Comparison of ENCODE assay signal across 20 mouse cellular contexts in the genomic region with DNA sequence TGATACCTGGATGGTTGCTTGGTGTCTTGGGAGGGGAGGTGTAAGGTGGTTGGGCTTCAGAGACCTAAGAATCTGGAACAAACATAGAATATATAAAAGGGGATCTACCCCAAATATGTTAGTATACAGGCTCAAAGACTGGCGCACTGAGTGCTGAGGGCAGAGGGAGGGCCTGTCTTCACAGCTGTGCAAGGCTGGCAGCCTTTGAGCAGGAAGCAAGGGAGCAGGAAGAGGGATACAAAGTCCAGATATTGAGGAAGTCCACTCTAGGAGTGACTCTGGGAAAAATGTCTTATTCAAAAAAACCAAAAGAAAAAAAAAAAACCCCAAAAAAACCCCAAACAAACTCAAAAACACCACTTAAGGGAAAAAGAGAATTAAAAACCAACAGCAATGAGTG. TPM values are rescaled to one million over a fixed set of nuclear protein-coding genes. Genes with fewer than 3 reads are reported as not detected.
A peak's percentile ranks its signal among the peaks of the same experiment; 100 is the strongest.
DNase-seq lines count a peak whose midpoint lies in the region; ATAC-seq and TF ChIP-seq lines count a peak whose summit lies in the region.
"Had no signal": no experiment of that assay in that cellular context is flagged by ENCODE, and none has a peak within 500 bp of the region (broad histone marks: within the 10 kb centered on the region; RNA-seq: fewer than 3 reads in every experiment).

No protein-coding gene starts in this region.

- peaks cover 53% of the 10 kb centered on the region for H3K36me3 ChIP-seq in heart, embryonic 12.5 days
- no peaks in the 10 kb centered on the region for H3K36me3 ChIP-seq in heart, adult 2 months (ENCODE audit: control insufficient read depth, insufficient read depth, low read length)
- H3K36me3 ChIP-seq in intestine, embryonic 15.5 days, result peaks cover 17% of the 10 kb centered on the region
- peaks cover 74% of the 10 kb centered on the region for H3K36me3 ChIP-seq in liver, embryonic 13.5 days

- no peak overlapping the region for H3K4me3 ChIP-seq in heart, embryonic 12.5 days
- H3K4me3 ChIP-seq in heart, adult 2 months, result no peak overlapping the region
- H3K4me3 ChIP-seq in intestine, embryonic 15.5 days (replicated peaks), result no peak overlapping the region
- no peak overlapping the region for H3K4me3 ChIP-seq in liver, embryonic 13.5 days (replicated peaks)
- H3K4me3 ChIP-seq: hindbrain, embryonic 12.5 days; layer of hippocampus, adult 2 months; liver, embryonic 15.5 days; stomach, embryonic 15.5 days had no signal

- no peak overlapping the region for H3K4me2 ChIP-seq in heart, embryonic 12.5 days
- H3K4me2 ChIP-seq in intestine, embryonic 15.5 days (replicated peaks), result no peak overlapping the region
- no peak overlapping the region for H3K4me2 ChIP-seq in liver, embryonic 13.5 days
- H3K4me2 ChIP-seq: hindbrain, embryonic 12.5 days; liver, embryonic 15.5 days; stomach, embryonic 15.5 days had no signal

- intact Hi-C loops in heart, adult 2 months (cut with DNase I), result no loop called here

- H3K27me3 ChIP-seq in heart, embryonic 12.5 days (replicated peaks), result no peaks in the 10 kb centered on the region
- H3K27me3 ChIP-seq in heart, adult 2 months (ENCODE audit: control insufficient read depth, insufficient read depth, low read length), result no peaks in the 10 kb centered on the region
- H3K27me3 ChIP-seq in intestine, embryonic 15.5 days (replicated peaks), result no peaks in the 10 kb centered on the region
- H3K27me3 ChIP-seq in liver, embryonic 13.5 days, result no peaks in the 10 kb centered on the region
- H3K27me3 ChIP-seq: hindbrain, embryonic 12.5 days; liver, embryonic 15.5 days; stomach, embryonic 15.5 days had no signal

- no peak for TF ChIP-seq POLR2A in heart, adult 2 months (IDR thresholded peaks at IDR 0.05; ENCODE audit: insufficient read depth, low read depth, low read length)

- DNase-seq in heart, adult 2 months, result no peak
- peak; percentile 43 for DNase-seq in kidney, postnatal 14 days
- DNase-seq in kidney, postnatal 4 days, result no peak
- no peak for DNase-seq in liver, embryonic 13.5 days
- DNase-seq in left cerebral cortex, adult 8-10 months (ENCODE audit: low spot score in 2 of 2), result no peak
- DNase-seq in testis, postnatal 10 days (ENCODE audit: low spot score), result no peak
- DNase-seq: adrenal gland, postnatal 10 days; cerebellum, adult 18-20 months; cerebellum, postnatal 25 days; gastrocnemius, postnatal 10 days; right cerebral cortex, adult 18-20 months; right cerebral cortex, postnatal 4 days had no signal

- H3K79me2 ChIP-seq in heart, adult 2 months (replicated peaks; ENCODE audit: control insufficient read depth, insufficient read depth, low read length), result 0 out of 2 replicates have a peak, but pooled peaks cover 1% of the 10 kb centered on the region

- no peak overlapping the region for H3K27ac ChIP-seq in heart, embryonic 12.5 days (ENCODE audit: poor library complexity, severe bottlenecking)
- H3K27ac ChIP-seq in heart, adult 2 months, result no peak overlapping the region
- H3K27ac ChIP-seq in intestine, embryonic 15.5 days, result peak overlapping the region; percentile 72; the same call in 1 of the 2 replicates
- H3K27ac ChIP-seq in liver, embryonic 13.5 days, result 0 out of 2 replicates have a peak overlapping the region, but pooled peaks have one; percentile 24
- H3K27ac ChIP-seq: hindbrain, embryonic 12.5 days; layer of hippocampus, adult 2 months; liver, embryonic 15.5 days; macrophage; stomach, embryonic 15.5 days had no signal

- no peaks in the 10 kb centered on the region for H3K9me3 ChIP-seq in heart, embryonic 12.5 days (replicated peaks)
- H3K9me3 ChIP-seq in intestine, embryonic 15.5 days, result no peaks in the 10 kb centered on the region
- H3K9me3 ChIP-seq in liver, embryonic 13.5 days (replicated peaks), result no peaks in the 10 kb centered on the region
- H3K9me3 ChIP-seq: hindbrain, embryonic 12.5 days; liver, embryonic 15.5 days; stomach, embryonic 15.5 days had no signal

- no peak for TF ChIP-seq CTCF in heart, adult 2 months (IDR thresholded peaks at IDR 0.05)

- peak overlapping the region; percentile 28; the same call in 1 of the 2 replicates for H3K9ac ChIP-seq in heart, embryonic 12.5 days
- no peak overlapping the region for H3K9ac ChIP-seq in heart, adult 2 months (ENCODE audit: low read depth, low read length)
- no peak overlapping the region for H3K9ac ChIP-seq in intestine, embryonic 15.5 days
- H3K9ac ChIP-seq in liver, embryonic 13.5 days, result no peak overlapping the region
- H3K9ac ChIP-seq: hindbrain, embryonic 12.5 days; liver, embryonic 15.5 days; stomach, embryonic 15.5 days had no signal

- ATAC-seq in heart, embryonic 12.5 days (ENCODE audit: insufficient number of reproducible peaks, low FRiP score), result no peak
- peak; percentile 79; the same call in 1 of the 2 replicates for ATAC-seq in intestine, embryonic 15.5 days
- no peak for ATAC-seq in liver, embryonic 13.5 days (ENCODE audit: low read depth)
- ATAC-seq: forebrain, embryonic 14.5 days had no signal

- peaks cover 13% of the 10 kb centered on the region for H3K4me1 ChIP-seq in heart, embryonic 12.5 days (replicated peaks)
- H3K4me1 ChIP-seq in heart, adult 2 months (ENCODE audit: control insufficient read depth, insufficient read depth, low read length), result no peaks in the 10 kb centered on the region; the same call in 1 of the 2 replicates
- H3K4me1 ChIP-seq in intestine, embryonic 15.5 days (replicated peaks), result no peaks in the 10 kb centered on the region
- peaks cover 51% of the 10 kb centered on the region for H3K4me1 ChIP-seq in liver, embryonic 13.5 days (replicated peaks)
- H3K4me1 ChIP-seq: hindbrain, embryonic 12.5 days; stomach, embryonic 15.5 days had no signal

- no peak for TF ChIP-seq EP300 in heart, adult 2 months (IDR thresholded peaks at IDR 0.05; ENCODE audit: insufficient read depth, low read depth, low read length)

- WGBS in heart, embryonic 12.5 days, result 85% methylated on average over 1 of the region's 1 CpGs
- WGBS in heart, adult 2 months, result 41% methylated on average over 1 of the region's 1 CpGs
- 77% methylated on average over 1 of the region's 1 CpGs for WGBS in intestine, embryonic 15.5 days
- WGBS in liver, embryonic 13.5 days (ENCODE audit: insufficient replicate concordance), result 90% methylated on average over 1 of the region's 1 CpGs

RNA-seq across cellular contexts. Expression of a gene that starts 30.1 kb away (rescaled TPM):
- polyA plus RNA-seq in heart, embryonic 12.5 days (2016; fragmentation: Nextera tagmentation; extraction: Ambion mirVana), result 70.2 and 70.7 TPM in 2 replicates
- 10 to 100 TPM; 55.1 to 58.3 TPM for total RNA-seq in heart, adult 2 months (2021)
- 28.5 and 29.9 TPM in 2 replicates for polyA plus RNA-seq in heart, adult 2 months (2012; rRNA removed)
- 79.1 and 84.1 TPM in 2 replicates for polyA plus RNA-seq in intestine, embryonic 15.5 days (2015; fragmentation: Nextera tagmentation; extraction: Ambion mirVana)
- 65.4 and 73.2 TPM in 2 replicates for polyA plus RNA-seq in liver, embryonic 13.5 days (2015; fragmentation: Nextera tagmentation; extraction: Ambion mirVana)
- total RNA-seq in left cerebral cortex, adult 8-10 months (2022), result 100 to 1,000 TPM; 188 to 206 (median 202) TPM

RNA-seq across cellular contexts. Expression of a gene that starts 52.4 kb away (rescaled TPM):
- polyA plus RNA-seq in heart, embryonic 12.5 days (2016; fragmentation: Nextera tagmentation; extraction: Ambion mirVana), result 35.9 and 38.6 TPM in 2 replicates
- total RNA-seq in heart, adult 2 months (2021), result 10 to 100 TPM; 45.9 to 52.7 TPM
- 20.2 and 30.1 TPM in 2 replicates for polyA plus RNA-seq in heart, adult 2 months (2012; rRNA removed)
- 52.6 and 62.3 TPM in 2 replicates for polyA plus RNA-seq in intestine, embryonic 15.5 days (2015; fragmentation: Nextera tagmentation; extraction: Ambion mirVana)
- polyA plus RNA-seq in liver, embryonic 13.5 days (2015; fragmentation: Nextera tagmentation; extraction: Ambion mirVana), result 28.0 and 31.3 TPM in 2 replicates
- 10 to 100 TPM; 66.8 to 72.6 (median 69.2) TPM for total RNA-seq in left cerebral cortex, adult 8-10 months (2022)

Comparison
In these comparisons a context has a peak if more than half of its experiments do, and no peak if none do; other contexts are left out.
1. H3K27ac ChIP-seq: peak in intestine, embryonic 15.5 days (single experiment) and liver, embryonic 13.5 days (single experiment); none in heart, embryonic 12.5 days (single experiment) and heart, adult 2 months (single experiment).